Mouse (Mus musculus) left cerebral cortex, postnatal 36 days (tissue): ENCODE measurements at regions not wholly inside any gene's neighbourhood (a gene's known extent, or its start where the extent isn't known, plus 50 kb on each side); places are given as distances from the start of the nearest gene placed in this dataset.

Experiments
- DNase-seq, 2 experiments: peaks; one replicate each; pipeline ENCODE4 v3.0.0; 2021 to 2022; ENCODE audit warnings: low spot score in 2 of 2, mixed read lengths in 1 of 2
- intact Hi-C: fragments of 180-260 bp; cut with DNase I; formaldehyde crosslinking; loops from one replicate; pipeline ENCODE4 v1.15.1; 2025

DNA sequence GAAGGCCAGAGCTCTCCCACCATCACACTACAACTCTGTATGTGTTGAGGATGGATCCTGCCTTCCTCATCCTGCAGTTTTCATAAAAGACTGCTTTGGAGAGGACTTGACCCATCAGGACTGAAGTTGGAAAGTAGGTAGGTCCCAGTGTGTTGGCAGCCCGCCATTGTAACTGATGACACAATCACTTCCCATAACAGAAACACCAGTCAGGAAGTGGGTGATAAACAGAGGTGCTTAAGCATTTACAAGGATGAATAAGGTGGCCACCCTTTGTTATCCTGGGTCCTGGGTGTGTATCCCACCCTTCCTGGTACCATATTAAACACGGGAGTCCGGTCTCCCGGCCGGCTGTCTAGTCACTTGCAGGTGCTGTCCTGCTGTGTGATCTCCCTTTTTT, 118.3 kb downstream of the Snx10 start:
- no peak for DNase-seq
- intact Hi-C loops = no loop called here

DNA sequence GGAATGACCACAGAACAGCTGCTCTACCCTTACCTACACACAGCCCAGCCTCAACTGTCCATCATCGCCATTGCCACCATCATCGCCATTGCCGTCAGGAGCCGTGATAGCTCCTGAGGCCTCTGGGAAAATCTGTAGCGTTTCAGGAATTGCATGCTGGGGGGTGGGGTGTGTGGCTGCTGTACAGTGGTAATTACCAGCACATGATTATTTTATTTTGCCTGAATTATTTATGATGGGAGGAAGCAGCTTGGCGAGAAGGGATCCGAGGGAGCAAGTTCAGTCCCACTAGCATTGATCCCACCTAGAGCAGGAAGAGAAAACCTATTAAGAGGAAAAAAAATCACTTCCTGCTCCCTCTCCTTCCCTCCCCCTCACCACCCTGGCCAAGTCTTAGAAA, 125.1 kb downstream of the Snx10 start:
- DNase-seq = no peak
- intact Hi-C loops = no loop called here

- intact Hi-C loops = no loop called here
Measured at GRCm38 (mm10) chr6:51653753-51654152, 130.1 kb downstream of the Snx10 start.

GRCm38 (mm10) chr6:51654991-51655390, 131.3 kb downstream of the Snx10 start:
- no peak for DNase-seq
- intact Hi-C loops = no loop called here

More at GRCm38 (mm10) chr6:51653753-51654152, 130.1 kb downstream of the Snx10 start:
- DNase-seq = no peak

- DNase-seq = no peak
- intact Hi-C loops = loop anchor here (2.0 kb wide), 1 partner anchor 63 kb away; no protein-coding TSS in a partner anchor
Measured at GRCm38 (mm10) chr6:51656078-51656477, 132.4 kb downstream of the Snx10 start.

- DNase-seq = no peak
- intact Hi-C loops = loop anchor here (2.0 kb wide), 1 partner anchor 64 kb away; no protein-coding TSS in a partner anchor
Measured at GRCm38 (mm10) chr6:51656883-51657640, 133.4 kb downstream of the Snx10 start.

DNA sequence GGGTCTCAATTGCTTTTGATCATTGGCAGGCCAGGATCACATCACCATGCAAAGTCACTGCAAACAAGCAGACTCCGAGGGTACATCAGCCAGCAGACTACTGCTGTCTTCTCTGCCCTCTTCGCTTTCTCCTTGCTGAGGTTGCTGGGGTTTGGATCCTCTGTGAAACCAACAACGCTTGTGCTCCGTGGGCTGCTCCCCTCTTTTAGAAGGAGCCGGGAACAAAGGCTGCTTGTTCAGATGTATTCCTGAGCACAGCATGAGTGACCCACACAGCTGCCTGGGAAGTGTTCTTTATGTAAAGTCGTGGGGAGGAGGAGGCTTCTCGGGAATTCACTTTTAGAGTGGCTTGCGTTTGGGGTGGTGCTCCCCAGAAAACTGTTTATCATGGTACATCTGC, 134.7 kb downstream of the Snx10 start:
- intact Hi-C loops = no loop called here
- no peak for DNase-seq

- DNase-seq = no peak
- intact Hi-C loops = no loop called here
Measured at GRCm38 (mm10) chr6:51663178-51663577, 139.5 kb downstream of the Snx10 start.

DNA sequence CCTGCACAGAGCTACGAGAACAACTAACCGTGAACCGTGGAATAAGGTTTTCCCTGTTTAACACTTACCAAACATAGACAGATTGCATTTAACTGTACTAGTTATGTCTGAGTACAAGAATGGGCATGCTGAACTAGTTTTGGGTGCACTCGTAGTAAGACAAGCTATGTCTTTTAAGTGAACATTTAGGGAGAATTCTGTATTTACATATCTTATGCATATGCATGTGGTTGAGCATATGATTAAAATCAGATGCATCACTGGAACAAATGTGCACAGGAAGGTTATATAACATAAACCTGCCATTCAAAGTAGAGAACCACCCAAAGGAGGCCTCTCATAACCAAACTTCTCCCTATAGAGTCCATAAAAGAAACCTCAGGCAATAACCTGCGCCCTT, 140.3 kb downstream of the Snx10 start:
- intact Hi-C loops = no loop called here
- DNase-seq = no peak

DNA sequence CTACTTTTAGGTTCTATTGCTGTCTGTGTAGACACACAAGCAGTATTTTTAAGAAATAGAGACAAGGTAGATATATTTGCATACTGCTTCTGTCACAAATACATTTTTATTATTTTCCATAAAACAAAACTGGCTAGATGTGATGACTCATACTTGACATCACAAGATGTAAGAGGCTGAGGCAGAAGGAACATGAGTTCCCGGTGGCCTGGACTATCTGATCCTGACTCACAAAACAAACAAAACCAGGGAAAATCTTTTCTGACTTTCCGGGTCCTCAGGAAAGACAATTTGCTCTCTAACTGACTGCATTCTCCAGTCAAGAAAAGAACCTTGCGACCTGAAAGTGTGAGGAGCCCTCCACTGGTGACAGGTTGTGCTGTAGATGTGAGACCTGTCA, 143.3 kb downstream of the Snx10 start:
- intact Hi-C loops = no loop called here
- DNase-seq = no peak

GRCm38 (mm10) chr6:51675342-51675945, 151.7 kb downstream of the Snx10 start:
- intact Hi-C loops = no loop called here

DNA sequence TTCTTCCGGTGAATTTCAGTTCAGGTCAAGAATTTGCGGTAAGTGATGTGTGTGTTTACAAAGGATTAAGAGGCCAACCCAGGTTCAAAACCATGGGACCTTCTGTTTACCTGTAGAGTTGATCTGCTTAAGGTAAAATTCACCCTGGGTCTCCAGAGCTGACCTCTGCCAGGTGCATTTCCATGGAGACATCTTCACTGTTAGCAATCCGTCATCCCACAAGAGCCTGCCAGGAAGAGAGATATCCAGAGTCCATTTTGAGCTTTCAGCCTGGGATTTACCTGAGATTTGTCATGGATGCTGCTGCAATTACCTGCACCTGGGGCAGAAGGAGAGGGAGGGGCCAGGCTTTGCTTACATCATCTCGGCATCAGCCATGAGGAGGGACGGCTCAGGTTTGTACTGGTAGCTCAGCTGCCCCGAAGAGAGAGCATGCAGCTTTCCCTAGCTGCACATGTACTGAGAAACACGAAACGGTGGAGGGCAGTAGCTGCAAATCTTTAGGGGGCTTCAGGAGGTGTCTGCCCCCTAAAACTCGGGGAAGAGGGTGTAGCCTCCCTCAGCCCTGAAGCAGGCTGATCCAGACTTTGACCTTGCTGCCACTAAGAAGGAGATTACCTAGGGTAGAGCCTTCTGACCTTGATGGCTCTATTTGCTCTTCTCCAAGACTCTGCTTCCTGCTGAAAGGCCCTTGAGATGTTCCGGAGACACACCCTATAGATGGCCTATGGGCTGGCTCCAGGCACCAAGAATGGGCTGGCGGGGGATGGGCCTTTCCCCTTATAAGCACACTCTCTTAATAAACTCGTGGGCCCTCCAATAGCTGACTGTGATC, 153.7 kb downstream of the Snx10 start:
- no peak for DNase-seq
- intact Hi-C loops = no loop called here

More at GRCm38 (mm10) chr6:51675342-51675945, 151.7 kb downstream of the Snx10 start:
- no peak for DNase-seq

GRCm38 (mm10) chr6:51678743-51679142, 155.0 kb downstream of the Snx10 start:
- intact Hi-C loops = no loop called here
- DNase-seq = no peak

- DNase-seq = no peak
- intact Hi-C loops = no loop called here
Measured at GRCm38 (mm10) chr6:51680239-51680857, 156.6 kb downstream of the Snx10 start.

DNA sequence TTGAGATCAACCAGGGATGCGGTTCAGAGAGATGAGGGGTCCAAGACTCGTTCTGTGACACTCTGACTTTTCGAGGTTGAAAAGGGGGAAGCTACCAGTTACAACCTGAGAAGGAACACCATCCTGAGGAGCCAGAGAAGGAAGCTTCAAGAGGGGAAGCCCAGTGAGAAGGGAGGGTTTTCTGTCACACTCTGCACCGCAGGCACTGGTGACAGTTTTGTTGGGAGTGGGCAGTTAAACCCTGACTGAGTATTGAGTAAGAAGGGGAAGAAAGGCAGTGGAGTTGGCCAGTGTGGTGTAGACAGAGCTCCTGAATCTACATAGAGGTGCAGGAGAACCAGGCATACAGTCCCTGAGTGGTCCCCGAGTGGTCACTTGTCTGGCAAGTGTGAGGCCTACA, 159.4 kb downstream of the Snx10 start:
- intact Hi-C loops = no loop called here
- no peak for DNase-seq

GRCm38 (mm10) chr6:51685651-51686287, 162.1 kb downstream of the Snx10 start:
- intact Hi-C loops = no loop called here
- no peak for DNase-seq

GRCm38 (mm10) chr6:51690795-51691563, 167.3 kb downstream of the Snx10 start:
- peak in 1 of 2 experiments; percentile 11 for DNase-seq
- intact Hi-C loops = no loop called here

- DNase-seq = no peak
- intact Hi-C loops = no loop called here
Measured at GRCm38 (mm10) chr6:51693984-51694383, 170.3 kb downstream of the Snx10 start.

- intact Hi-C loops = no loop called here
- DNase-seq = no peak
Measured at GRCm38 (mm10) chr6:51696396-51696795, 172.7 kb downstream of the Snx10 start.
